Mouse (Mus musculus): ENCODE results near the gene Olfr787. TPM values are rescaled to one million over a fixed set of nuclear protein-coding genes. Genes with fewer than 3 reads are reported as not detected.

Olfr787 gene
- not detected in 2 replicates for polyA plus RNA-seq (2012; rRNA removed)

GRCm38 (mm10) chr10:129461562-129461961 lies at the start of gene Olfr787:
Gene Olfr787, plus strand, starts transcription at chr10:129461862.

GRCm38 (mm10) chr10:129427006-129427405 lies 34.7 kb upstream of the Olfr787 start, which contains the start of gene Olfr786:
Gene Olfr786, plus strand, starts transcription at chr10:129427306.

GRCm38 (mm10) chr10:129470698-129471097 lies 9.0 kb downstream of the Olfr787 start, which contains the start of gene Olfr788:
Gene Olfr788, plus strand, starts transcription at chr10:129470998.

GRCm38 (mm10) chr10:129484452-129484851 lies 22.8 kb downstream of the Olfr787 start, which contains the start of gene Olfr789:
Gene Olfr789, plus strand, starts transcription at chr10:129484752.

GRCm38 (mm10) chr10:129498192-129498591 lies 36.5 kb downstream of the Olfr787 start, which contains the start of gene Olfr790:
Gene Olfr790, plus strand, starts transcription at chr10:129498492.

Other genes starting within 250 kb of the Olfr787 start
- gene Olfr774, start 225.7 kb upstream of the Olfr787 start, polyA plus RNA-seq (2012; rRNA removed), result not detected in 2 replicates
- not detected in 2 replicates for gene Olfr775, start 213.4 kb upstream of the Olfr787 start, polyA plus RNA-seq (2012; rRNA removed)
- not detected in 2 replicates for gene Olfr776, start 202.7 kb upstream of the Olfr787 start, polyA plus RNA-seq (2012; rRNA removed)
- not detected in 2 replicates for gene Olfr777, start 190.4 kb upstream of the Olfr787 start, polyA plus RNA-seq (2012; rRNA removed)
- gene Olfr780, start 143.7 kb upstream of the Olfr787 start, polyA plus RNA-seq (2012; rRNA removed), result not detected in 2 replicates
- gene Olfr781, start 133.0 kb upstream of the Olfr787 start, polyA plus RNA-seq (2012; rRNA removed), result not detected in 2 replicates
- not detected in 2 replicates for gene Olfr782, start 113.0 kb upstream of the Olfr787 start, polyA plus RNA-seq (2012; rRNA removed)
- gene Olfr784, start 77.8 kb upstream of the Olfr787 start, polyA plus RNA-seq (2012; rRNA removed), result 0.05 TPM in 1 of 2 replicates, not detected in the other
- not detected in 2 replicates for gene Olfr785, start 56.4 kb upstream of the Olfr787 start, polyA plus RNA-seq (2012; rRNA removed)
- gene Olfr786, start 34.6 kb upstream of the Olfr787 start, polyA plus RNA-seq (2012; rRNA removed), result not detected in 2 replicates
- not detected in 2 replicates for gene Olfr788, start 9.1 kb downstream of the Olfr787 start, polyA plus RNA-seq (2012; rRNA removed)
- not detected in 2 replicates for gene Olfr789, start 22.9 kb downstream of the Olfr787 start, polyA plus RNA-seq (2012; rRNA removed)
- not detected in 2 replicates for gene Olfr790, start 36.6 kb downstream of the Olfr787 start, polyA plus RNA-seq (2012; rRNA removed)
- gene Olfr791, start 59.9 kb downstream of the Olfr787 start, polyA plus RNA-seq (2012; rRNA removed), result not detected in 2 replicates
- gene Olfr792, start 77.3 kb downstream of the Olfr787 start, polyA plus RNA-seq (2012; rRNA removed), result not detected in 2 replicates
- not detected in 2 replicates for gene Olfr794, start 105.8 kb downstream of the Olfr787 start, polyA plus RNA-seq (2012; rRNA removed)
- gene Olfr796, start 150.7 kb downstream of the Olfr787 start, polyA plus RNA-seq (2012; rRNA removed), result not detected in 2 replicates
- not detected in 2 replicates for gene Olfr798, start 166.1 kb downstream of the Olfr787 start, polyA plus RNA-seq (2012; rRNA removed)
- not detected in 2 replicates for gene Olfr799, start 175.6 kb downstream of the Olfr787 start, polyA plus RNA-seq (2012; rRNA removed)
- gene Olfr800, start 195.8 kb downstream of the Olfr787 start, polyA plus RNA-seq (2012; rRNA removed), result not detected in 2 replicates
- not detected in 2 replicates for gene Olfr801, start 212.0 kb downstream of the Olfr787 start, polyA plus RNA-seq (2012; rRNA removed)
- not detected in 2 replicates for gene Olfr802, start 226.3 kb downstream of the Olfr787 start, polyA plus RNA-seq (2012; rRNA removed)
- not detected in 2 replicates for gene Olfr803, start 232.4 kb downstream of the Olfr787 start, polyA plus RNA-seq (2012; rRNA removed)
- gene Olfr804, start 241.3 kb downstream of the Olfr787 start, polyA plus RNA-seq (2012; rRNA removed), result not detected in 2 replicates